Mouse (Mus musculus): ENCODE results near the gene Gm6351.
"Not testable (repeated sequence)": the region's sequence is repeated elsewhere in the genome, so short reads cannot be mapped to it uniquely, and the experiment has no call there.

Gene Gm6351

GRCm38 (mm10) chr5:94076085-94076484 lies at the start of gene Gm6351:
Gm6351 (plus strand) TSS chr5:94076385.
- not testable (repeated sequence) for DNase-seq

- not testable (repeated sequence) for DNase-seq
Measured at GRCm38 (mm10) chr5:94070445-94070844, 5.7 kb upstream of the Gm6351 start, which contains the start of gene BC061212. BC061212 (minus strand) TSS chr5:94070545.
